Mouse (Mus musculus) neutrophil, adult 65 days (primary cell): ENCODE measurements around the gene Ermap. TPM values are rescaled to one million over a fixed set of nuclear protein-coding genes. Genes with fewer than 3 reads are reported as not detected.

ENCODE experiments used
- total RNA-seq: library from RNA; stranded (reverse); gene quantifications from 2 replicates; pipeline ENCODE4 v1.2.4, GENCODE M21; 2023

Ermap gene
- total RNA-seq = 3.8 and 7.3 TPM in 2 replicates

GRCm38 (mm10) chr4:119189864-119190263 lies at the start of gene Ermap:
Ermap (minus strand) TSS chr4:119190011.

GRCm38 (mm10) chr4:119232410-119233255 lies 42.8 kb upstream of the Ermap start, which contains the start of the genes AU022252 and P3h1:
AU022252 (minus strand) TSS chr4:119232712.
P3h1 (plus strand) TSS chr4:119232915.

GRCm38 (mm10) chr4:119218169-119218568 lies 28.4 kb upstream of the Ermap start, which contains the start of gene Tmem269:
Tmem269 (minus strand) TSS chr4:119218217.

DNA sequence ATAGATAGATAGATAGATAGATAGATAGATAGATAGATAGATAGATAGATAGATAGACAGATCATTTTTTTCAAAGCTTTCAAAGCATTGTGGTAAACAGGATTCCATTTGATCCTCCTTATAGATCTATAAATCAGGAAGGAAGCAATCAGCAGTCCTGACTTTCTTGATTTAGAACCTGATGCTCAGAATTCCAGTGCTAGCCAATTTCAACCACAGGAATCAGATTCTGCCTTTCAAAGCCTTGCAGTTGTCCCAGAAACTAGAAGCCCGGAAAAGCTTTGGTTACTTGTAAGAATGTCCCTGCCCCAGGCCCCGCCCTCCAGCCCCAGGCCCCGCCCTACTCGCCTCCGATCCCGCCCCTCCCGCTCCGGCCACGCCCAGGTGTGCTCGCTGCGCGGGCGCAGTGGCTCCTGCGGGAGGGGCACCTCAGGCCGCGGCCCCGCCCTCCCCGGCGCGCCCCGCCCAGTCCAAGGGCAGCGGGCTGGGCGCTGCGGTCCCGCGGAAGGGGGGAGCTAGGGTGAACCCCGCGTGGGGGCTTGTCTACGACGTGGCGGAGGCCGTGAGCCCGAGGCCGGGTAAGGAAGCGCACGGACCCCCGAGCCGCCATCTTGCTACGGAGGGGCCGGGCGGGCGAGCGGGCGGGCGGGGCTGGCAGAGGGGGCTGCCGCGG lies 5.2 kb upstream of the Ermap start, which contains the start of gene Svbp:
Svbp (plus strand) TSS at position 398 of the 673 bp plus-strand sequence.

GRCm38 (mm10) chr4:119173851-119174453 lies 15.9 kb downstream of the Ermap start, which contains the start of gene Zfp691:
Zfp691 (minus strand) TSS chr4:119174195.

Other genes starting within 250 kb of the Ermap start
- not detected in 2 replicates for gene Lao1, start 228.4 kb downstream of the Ermap start, total RNA-seq
- 47.9 and 69.2 TPM in 2 replicates for gene Slc2a1, start 81.3 kb downstream of the Ermap start, total RNA-seq
- 3.4 and 5.6 TPM in 2 replicates for gene Zfp691, start 15.8 kb downstream of the Ermap start, total RNA-seq
- gene Svbp, start 5.3 kb upstream of the Ermap start, total RNA-seq = 5.2 and 7.2 TPM in 2 replicates
- gene Tmem269, start 28.2 kb upstream of the Ermap start, total RNA-seq = not detected in 2 replicates
- gene AU022252, start 42.7 kb upstream of the Ermap start, total RNA-seq = 2.3 and 4.0 TPM in 2 replicates
- 1.5 and 4.1 TPM in 2 replicates for gene P3h1, start 42.9 kb upstream of the Ermap start, total RNA-seq
- not detected in 2 replicates for gene Cldn19, start 65.4 kb upstream of the Ermap start, total RNA-seq
- 294 and 313 TPM in 2 replicates for gene Ybx1, start 104.6 kb upstream of the Ermap start, total RNA-seq
- 14.5 and 19.0 TPM in 2 replicates for gene Ppih, start 130.5 kb upstream of the Ermap start, total RNA-seq
- gene Ccdc30, start 225.5 kb upstream of the Ermap start, total RNA-seq = not detected in 2 replicates
- 0.51 and 1.3 TPM in 2 replicates for gene Ppcs, start 232.4 kb upstream of the Ermap start, total RNA-seq
- not detected in 2 replicates for gene Zmynd12, start 232.8 kb upstream of the Ermap start, total RNA-seq